Mouse (Mus musculus) stomach, postnatal 0 days (tissue): Measurements from ENCODE around the gene Eml4. TPM values are rescaled to one million over a fixed set of nuclear protein-coding genes. Genes with fewer than 3 reads are reported as not detected.

ENCODE experiments used
- ATAC-seq: fragments of 200-750 bp; cut with Nextera tagmentation; 2 replicates; pipeline ENCODE4 v1.8.0; 2017; ENCODE audit not compliant: low FRiP score, low TSS enrichment
- DNase-seq: peaks from one replicate; pipeline ENCODE4 v3.0.0-alpha.2; 2016; ENCODE audit warnings: low spot score
- H3K27ac ChIP-seq: fragments of 300-500 bp; sonication (generic); replicated peaks from 2 replicates; pipeline ENCODE4 v1.5.1; 2014; ENCODE audit warnings: mild to moderate bottlenecking, control low read depth
- H3K27me3 ChIP-seq: fragments of 300-500 bp; sonication (generic); 2 replicates; pipeline ENCODE4 v1.6.1; 2014; ENCODE audit warnings: low read length; ENCODE audit not compliant: control insufficient read depth, insufficient read depth
- H3K36me3 ChIP-seq: fragments of 300-500 bp; sonication (generic); 2 replicates; pipeline ENCODE4 v1.6.1; 2014; ENCODE audit warnings: low read length, mixed read lengths; ENCODE audit not compliant: control insufficient read depth, insufficient read depth
- H3K4me1 ChIP-seq: fragments of 300-500 bp; sonication (generic); replicated peaks from 2 replicates; pipeline ENCODE4 v1.6.1; 2014; ENCODE audit warnings: antibody characterized with exemption; ENCODE audit not compliant: control insufficient read depth, insufficient read depth
- H3K4me2 ChIP-seq: fragments of 300-500 bp; sonication (generic); replicated peaks from 2 replicates; pipeline ENCODE4 v1.6.1; 2014; ENCODE audit warnings: low read depth, mild to moderate bottlenecking, control low read depth, moderate library complexity
- H3K4me3 ChIP-seq: fragments of 300-500 bp; sonication (generic); 2 replicates; pipeline ENCODE4 v1.5.1; 2014; ENCODE audit warnings: low read depth, low read length, control low read depth
- H3K9ac ChIP-seq: fragments of 300-500 bp; sonication (generic); 2 replicates; pipeline ENCODE4 v1.6.1; 2014; ENCODE audit warnings: mild to moderate bottlenecking, low read length, control low read depth, mixed read lengths
- H3K9me3 ChIP-seq: fragments of 300-500 bp; sonication (generic); 2 replicates; pipeline ENCODE4 v1.6.1; 2016; ENCODE audit warnings: low read length; ENCODE audit not compliant: control insufficient read depth
- CTCF ChIP-seq: IDR thresholded peaks from 2 replicates; pipeline ENCODE4 v1.5.1; 2016; ENCODE audit warnings: antibody characterized with exemption, low read depth, mild to moderate bottlenecking, moderate library complexity
- EP300 ChIP-seq: optimal IDR thresholded peaks from 2 replicates; pipeline ENCODE3; 2016; ENCODE audit warnings: antibody characterized with exemption
- WGBS: fragments of 180-500 bp; shearing (Covaris S2); extraction: QIAGEN DNeasy Blood & Tissue Kit; methylation state at CpG from one replicate; pipeline ENCODE4 v1.1.7; 2014; 5-methylcytosine and 5-hydroxymethylcytosine counted together
- polyA plus RNA-seq: library from polyadenylated mRNA; unstranded; fragments of >200 nt; fragmentation: Nextera tagmentation; extraction: Ambion mirVana; gene quantifications from 2 replicates; pipeline ENCODE4 v1.2.1, GENCODE M21; 2015

Gene Eml4
- polyA plus RNA-seq, 1 experiment from 2014 or later, result 11.5 TPM

- WGBS, result 79% methylated on average over 13 of the region's 13 CpGs
- ATAC-seq, result no peak
These were observed 10.2 kb downstream of the Eml4 start for GRCm38 (mm10) chr17:83360796-83361566.

GRCm38 (mm10) chr17:83363081-83363480, 12.3 kb downstream of the Eml4 start:
- Histone ChIP-seq H3K27ac (no peak overlapping the region), H3K36me3 (no peaks in the 10 kb centered on the region), H3K9me3 (no peaks in the 10 kb centered on the region), H3K9ac (no peak overlapping the region), H3K27me3 (no peaks in the 10 kb centered on the region), H3K4me1 (no peaks in the 10 kb centered on the region), H3K4me3 (no peak overlapping the region), H3K4me2 (no peak overlapping the region)
- ATAC-seq (no peak), DNase-seq (no peak)
- WGBS, result 41% methylated on average over 3 of the region's 3 CpGs
- no peak for TF ChIP-seq EP300
- no peak for TF ChIP-seq CTCF

More at GRCm38 (mm10) chr17:83360796-83361566, 10.2 kb downstream of the Eml4 start:
- H3K27ac ChIP-seq, result no peak overlapping the region
- H3K9ac ChIP-seq, result no peak overlapping the region
- no peaks in the 10 kb centered on the region for H3K36me3 ChIP-seq
- no peaks in the 10 kb centered on the region for H3K9me3 ChIP-seq
- no peak overlapping the region for H3K4me3 ChIP-seq
- no peak overlapping the region for H3K4me2 ChIP-seq
- no peak for DNase-seq
- no peaks in the 10 kb centered on the region for H3K27me3 ChIP-seq
- no peaks in the 10 kb centered on the region for H3K4me1 ChIP-seq
- TF ChIP-seq EP300 (no peak), CTCF (no peak)

GRCm38 (mm10) chr17:83364296-83364695, 13.6 kb downstream of the Eml4 start:
- ATAC-seq (no peak), DNase-seq (no peak)
- H3K27me3 ChIP-seq, result no peaks in the 10 kb centered on the region
- 74% methylated on average over 5 of the region's 5 CpGs for WGBS
- H3K9me3 ChIP-seq, result no peaks in the 10 kb centered on the region
- H3K4me3 ChIP-seq, result no peak overlapping the region
- no peaks in the 10 kb centered on the region for H3K36me3 ChIP-seq
- H3K27ac ChIP-seq, result no peak overlapping the region
- H3K4me1 ChIP-seq, result no peaks in the 10 kb centered on the region
- H3K9ac ChIP-seq, result no peak overlapping the region
- no peak for TF ChIP-seq CTCF
- no peak for TF ChIP-seq EP300
- no peak overlapping the region for H3K4me2 ChIP-seq

- no peak overlapping the region for H3K9ac ChIP-seq
- no peaks in the 10 kb centered on the region for H3K27me3 ChIP-seq
- no peak overlapping the region for H3K4me3 ChIP-seq
- no peak for ATAC-seq
- TF ChIP-seq CTCF, result no peak
- TF ChIP-seq EP300, result no peak
- WGBS, result 39% methylated on average over 2 of the region's 2 CpGs
- DNase-seq, result no peak
- H3K27ac ChIP-seq, result no peak overlapping the region
- no peaks in the 10 kb centered on the region for H3K4me1 ChIP-seq
- H3K9me3 ChIP-seq, result no peaks in the 10 kb centered on the region
- no peak overlapping the region for H3K4me2 ChIP-seq
- no peaks in the 10 kb centered on the region for H3K36me3 ChIP-seq
These were observed 14.4 kb downstream of the Eml4 start for GRCm38 (mm10) chr17:83365130-83365529.

- ATAC-seq (no peak), DNase-seq (no peak)
- TF ChIP-seq CTCF, result no peak
- TF ChIP-seq EP300, result no peak
- no peak overlapping the region for H3K4me3 ChIP-seq
- peak overlapping the region; percentile 75 for H3K27ac ChIP-seq
- H3K9me3 ChIP-seq, result no peaks in the 10 kb centered on the region
- no peaks in the 10 kb centered on the region for H3K27me3 ChIP-seq
- 22% methylated on average over 11 of the region's 11 CpGs for WGBS
- no peaks in the 10 kb centered on the region for H3K36me3 ChIP-seq
- H3K4me2 ChIP-seq, result peak overlapping the region; percentile 20; the same call in 1 of the 2 replicates
- no peak overlapping the region for H3K9ac ChIP-seq
- no peaks in the 10 kb centered on the region for H3K4me1 ChIP-seq
These were observed 15.1 kb downstream of the Eml4 start for GRCm38 (mm10) chr17:83365614-83366355.

GRCm38 (mm10) chr17:83367387-83367786, 16.7 kb downstream of the Eml4 start:
- Histone ChIP-seq H3K36me3 (no peaks in the 10 kb centered on the region), H3K4me3 (no peak overlapping the region), H3K27me3 (no peaks in the 10 kb centered on the region), H3K4me2 (no peak overlapping the region), H3K9me3 (no peaks in the 10 kb centered on the region), H3K4me1 (no peaks in the 10 kb centered on the region), H3K9ac (no peak overlapping the region), H3K27ac (no peak overlapping the region)
- DNase-seq (no peak), ATAC-seq (no peak)
- 80% methylated on average over 5 of the region's 5 CpGs for WGBS
- no peak for TF ChIP-seq EP300
- TF ChIP-seq CTCF, result no peak
